ENCODE assay signal across 14 mouse cellular contexts in genomic region chr4:31877389-31877788, GRCm38 (mm10).
DNase-seq lines count a peak whose midpoint lies in the region; ATAC-seq and TF ChIP-seq lines count a peak whose summit lies in the region.
"Had no signal": no experiment of that assay in that cellular context is flagged by ENCODE, and none has a peak within 500 bp of the region (broad histone marks: within the 10 kb centered on the region; RNA-seq: fewer than 3 reads in every experiment).

No protein-coding gene starts in this region.

- H3K4me3 ChIP-seq in heart, embryonic 13.5 days, result peak overlapping the region; percentile 21
- no peak overlapping the region for H3K4me3 ChIP-seq in midbrain, postnatal 0 days (ENCODE audit: low read depth, low read length)
- no peak overlapping the region for H3K4me3 ChIP-seq in midbrain, embryonic 10.5 days
- H3K4me3 ChIP-seq: embryonic facial prominence, embryonic 10.5 days; kidney, embryonic 15.5 days; left cerebral cortex, adult 2 months; lung, embryonic 15.5 days; megakaryocyte, embryonic 14.5 days; neural tube, embryonic 12.5 days had no signal

- DNase-seq in cerebellum, postnatal 14 days, result peak; percentile 73 to 78
- DNase-seq in cerebellum, adult 18-20 months, result no peak
- no peak for DNase-seq in heart, adult 11 months
- DNase-seq in midbrain, postnatal 0 days (ENCODE audit: low spot score), result peak; percentile 70
- DNase-seq in midbrain, embryonic 10.5 days (ENCODE audit: low spot score), result no peak
- DNase-seq in retina, postnatal 1 day, result peak; percentile 62
- no peak for DNase-seq in gastrocnemius, postnatal 4 days (ENCODE audit: low spot score in 2 of 2)

- TF ChIP-seq CTCF in midbrain, postnatal 0 days (IDR thresholded peaks at IDR 0.05), result no peak

- H3K4me2 ChIP-seq in heart, embryonic 13.5 days, result peak overlapping the region; percentile 40
- no peak overlapping the region for H3K4me2 ChIP-seq in midbrain, postnatal 0 days (ENCODE audit: low read depth, low read length, poor library complexity, severe bottlenecking)
- H3K4me2 ChIP-seq: kidney, embryonic 15.5 days; lung, embryonic 15.5 days; neural tube, embryonic 12.5 days had no signal

- no peaks in the 10 kb centered on the region for H3K36me3 ChIP-seq in heart, embryonic 13.5 days
- no peaks in the 10 kb centered on the region for H3K36me3 ChIP-seq in midbrain, postnatal 0 days (ENCODE audit: insufficient read depth, low read length)
- no peaks in the 10 kb centered on the region for H3K36me3 ChIP-seq in midbrain, embryonic 10.5 days
- H3K36me3 ChIP-seq: embryonic facial prominence, embryonic 10.5 days; kidney, embryonic 15.5 days; lung, embryonic 15.5 days; neural tube, embryonic 12.5 days had no signal

- 10% methylated on average over 3 of the region's 3 CpGs for WGBS in heart, embryonic 13.5 days
- 27% methylated on average over 3 of the region's 3 CpGs for WGBS in midbrain, postnatal 0 days
- 51% methylated on average over 3 of the region's 3 CpGs for WGBS in midbrain, embryonic 10.5 days

- peak overlapping the region; percentile 84 for H3K27ac ChIP-seq in heart, embryonic 13.5 days (replicated peaks)
- no peak overlapping the region for H3K27ac ChIP-seq in midbrain, postnatal 0 days (ENCODE audit: low read depth, low read length)
- H3K27ac ChIP-seq in midbrain, embryonic 10.5 days (replicated peaks), result no peak overlapping the region
- H3K27ac ChIP-seq: embryonic facial prominence, embryonic 10.5 days; kidney, embryonic 15.5 days; left cerebral cortex, adult 2 months; lung, embryonic 15.5 days; neural tube, embryonic 12.5 days had no signal

- peaks cover 55% of the 10 kb centered on the region for H3K4me1 ChIP-seq in heart, embryonic 13.5 days
- H3K4me1 ChIP-seq in midbrain, postnatal 0 days (ENCODE audit: insufficient read depth, low read length), result no peaks in the 10 kb centered on the region; the same call in 1 of the 2 replicates
- H3K4me1 ChIP-seq in midbrain, embryonic 10.5 days, result peaks cover 34% of the 10 kb centered on the region
- H3K4me1 ChIP-seq: megakaryocyte, embryonic 14.5 days had no signal

- no peak overlapping the region for H3K9ac ChIP-seq in heart, embryonic 13.5 days
- no peak overlapping the region for H3K9ac ChIP-seq in midbrain, postnatal 0 days (replicated peaks; ENCODE audit: low read length, poor library complexity, severe bottlenecking)
- H3K9ac ChIP-seq: kidney, embryonic 15.5 days; lung, embryonic 15.5 days; neural tube, embryonic 12.5 days had no signal

- no peaks in the 10 kb centered on the region for H3K9me3 ChIP-seq in heart, embryonic 13.5 days
- no peaks in the 10 kb centered on the region for H3K9me3 ChIP-seq in midbrain, postnatal 0 days (ENCODE audit: low read length)
- H3K9me3 ChIP-seq in midbrain, embryonic 10.5 days (replicated peaks), result no peaks in the 10 kb centered on the region
- H3K9me3 ChIP-seq: embryonic facial prominence, embryonic 10.5 days; kidney, embryonic 15.5 days; lung, embryonic 15.5 days; neural tube, embryonic 12.5 days had no signal

- no peaks in the 10 kb centered on the region for H3K27me3 ChIP-seq in heart, embryonic 13.5 days (replicated peaks)
- H3K27me3 ChIP-seq in midbrain, postnatal 0 days (ENCODE audit: insufficient read depth, low read length), result no peaks in the 10 kb centered on the region
- H3K27me3 ChIP-seq in midbrain, embryonic 10.5 days (ENCODE audit: low read depth, poor library complexity, severe bottlenecking), result 0 out of 2 replicates have a peak, but pooled peaks cover 3% of the 10 kb centered on the region
- H3K27me3 ChIP-seq: kidney, embryonic 15.5 days; lung, embryonic 15.5 days; megakaryocyte, embryonic 14.5 days; neural tube, embryonic 12.5 days had no signal

- no peak; the same call in 1 of the 2 replicates for ATAC-seq in heart, embryonic 13.5 days (ENCODE audit: extremely low read depth, insufficient number of reproducible peaks, low FRiP score, low TSS enrichment)
- ATAC-seq in midbrain, postnatal 0 days (ENCODE audit: low FRiP score), result no peak

Comparison
In these comparisons a context has a peak if more than half of its experiments do, and no peak if none do; other contexts are left out.
1. DNase-seq: peak in cerebellum, postnatal 14 days (2 of 2), midbrain, postnatal 0 days (single experiment) and retina, postnatal 1 day (single experiment); none in cerebellum, adult 18-20 months (0 of 2), heart, adult 11 months (single experiment), midbrain, embryonic 10.5 days (single experiment) and gastrocnemius, postnatal 4 days (0 of 2).